Mouse (Mus musculus): ENCODE measurements around the gene Stxbp4. TPM values are rescaled to one million over a fixed set of nuclear protein-coding genes. Genes with fewer than 3 reads are reported as not detected.

The Stxbp4 gene
- polyA plus RNA-seq, 1 experiment from 2014 or later: 17.9 TPM

GRCm38 (mm10) chr11:90558359-90559047, 79.4 kb downstream of the Stxbp4 start:
- H3K4me2 ChIP-seq (ENCODE audit: low read depth, low read length): no peak overlapping the region
- DNase-seq (ENCODE audit: low spot score) (peak; percentile 27), ATAC-seq (ENCODE audit: low read depth) (no peak)
- peaks cover 4% of the 10 kb centered on the region; the same call in 1 of the 2 replicates for H3K36me3 ChIP-seq (ENCODE audit: control insufficient read depth, insufficient read depth, low read length)
- no peaks in the 10 kb centered on the region for H3K4me1 ChIP-seq (ENCODE audit: control insufficient read depth, insufficient read depth, low read length)
- 69% methylated on average over 9 of the region's 9 CpGs for WGBS
- no peak overlapping the region for H3K27ac ChIP-seq (replicated peaks; ENCODE audit: low read depth, low read length)
- no peak overlapping the region for H3K4me3 ChIP-seq (ENCODE audit: low read depth, low read length)
- H3K9ac ChIP-seq (ENCODE audit: low read depth, low read length): no peak overlapping the region
- no peaks in the 10 kb centered on the region for H3K9me3 ChIP-seq (ENCODE audit: control insufficient read depth, low read length)
- H3K27me3 ChIP-seq (replicated peaks; ENCODE audit: control insufficient read depth, insufficient read depth, low read length): no peaks in the 10 kb centered on the region

GRCm38 (mm10) chr11:90556517-90556916, 81.4 kb downstream of the Stxbp4 start:
- Histone ChIP-seq H3K27ac (replicated peaks; ENCODE audit: low read depth, low read length) (no peak overlapping the region), H3K4me1 (ENCODE audit: control insufficient read depth, insufficient read depth, low read length) (no peaks in the 10 kb centered on the region), H3K4me3 (ENCODE audit: low read depth, low read length) (no peak overlapping the region), H3K9me3 (ENCODE audit: control insufficient read depth, low read length) (no peaks in the 10 kb centered on the region), H3K9ac (ENCODE audit: low read depth, low read length) (no peak overlapping the region), H3K36me3 (ENCODE audit: control insufficient read depth, insufficient read depth, low read length) (peaks cover 4% of the 10 kb centered on the region; the same call in 1 of the 2 replicates), H3K27me3 (replicated peaks; ENCODE audit: control insufficient read depth, insufficient read depth, low read length) (no peaks in the 10 kb centered on the region), H3K4me2 (ENCODE audit: low read depth, low read length) (no peak overlapping the region)
- WGBS: 72% methylated on average over 4 of the region's 4 CpGs
- no peak for ATAC-seq (ENCODE audit: low read depth)
- no peak for DNase-seq (ENCODE audit: low spot score)

- no peak overlapping the region for H3K4me2 ChIP-seq (ENCODE audit: low read depth, low read length)
- WGBS: 60% methylated on average over 5 of the region's 5 CpGs
- H3K4me1 ChIP-seq (ENCODE audit: control insufficient read depth, insufficient read depth, low read length): no peaks in the 10 kb centered on the region
- no peak for ATAC-seq (ENCODE audit: low read depth)
- H3K36me3 ChIP-seq (ENCODE audit: control insufficient read depth, insufficient read depth, low read length): no peaks in the 10 kb centered on the region
- H3K9me3 ChIP-seq (ENCODE audit: control insufficient read depth, low read length): no peaks in the 10 kb centered on the region
- H3K27me3 ChIP-seq (replicated peaks; ENCODE audit: control insufficient read depth, insufficient read depth, low read length): no peaks in the 10 kb centered on the region
- H3K4me3 ChIP-seq (ENCODE audit: low read depth, low read length): no peak overlapping the region
- DNase-seq (ENCODE audit: low spot score): no peak
- H3K9ac ChIP-seq (ENCODE audit: low read depth, low read length): no peak overlapping the region
- no peak overlapping the region for H3K27ac ChIP-seq (replicated peaks; ENCODE audit: low read depth, low read length)
These were observed 83.9 kb downstream of the Stxbp4 start for GRCm38 (mm10) chr11:90553963-90554362.

GRCm38 (mm10) chr11:90552303-90553201, 85.3 kb downstream of the Stxbp4 start:
- Histone ChIP-seq H3K4me3 (ENCODE audit: low read depth, low read length) (no peak overlapping the region), H3K36me3 (ENCODE audit: control insufficient read depth, insufficient read depth, low read length) (0 out of 2 replicates have a peak, but pooled peaks cover 4% of the 10 kb centered on the region), H3K9ac (ENCODE audit: low read depth, low read length) (no peak overlapping the region), H3K27ac (replicated peaks; ENCODE audit: low read depth, low read length) (no peak overlapping the region), H3K9me3 (ENCODE audit: control insufficient read depth, low read length) (no peaks in the 10 kb centered on the region), H3K4me2 (ENCODE audit: low read depth, low read length) (no peak overlapping the region), H3K4me1 (ENCODE audit: control insufficient read depth, insufficient read depth, low read length) (peaks cover 3% of the 10 kb centered on the region; the same call in 1 of the 2 replicates), H3K27me3 (replicated peaks; ENCODE audit: control insufficient read depth, insufficient read depth, low read length) (no peaks in the 10 kb centered on the region)
- 77% methylated on average over 18 of the region's 18 CpGs for WGBS
- ATAC-seq (ENCODE audit: low read depth) (no peak), DNase-seq (ENCODE audit: low spot score) (no peak)

DNA sequence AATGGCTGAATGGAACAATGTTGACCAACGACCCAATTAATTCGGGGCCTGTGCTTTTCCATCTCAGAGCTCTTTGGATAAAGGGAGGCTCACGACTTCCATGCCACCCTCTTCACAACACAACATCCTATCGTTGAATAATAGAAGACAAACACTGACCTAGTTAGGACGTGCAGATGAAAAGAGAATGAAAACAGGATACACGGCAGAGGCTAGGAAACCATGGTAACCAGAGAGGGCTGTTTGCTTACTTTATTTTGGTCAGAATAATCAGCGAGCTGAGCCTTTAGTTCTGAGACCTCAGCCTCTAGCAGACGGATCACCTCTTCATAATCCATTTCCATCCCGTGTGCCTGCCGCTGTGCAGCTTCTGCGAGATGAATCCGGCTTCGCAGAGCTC, 89.3 kb downstream of the Stxbp4 start:
- Histone ChIP-seq H3K27me3 (replicated peaks; ENCODE audit: control insufficient read depth, insufficient read depth, low read length) (no peaks in the 10 kb centered on the region), H3K4me1 (ENCODE audit: control insufficient read depth, insufficient read depth, low read length) (peaks cover 3% of the 10 kb centered on the region; the same call in 1 of the 2 replicates), H3K9me3 (ENCODE audit: control insufficient read depth, low read length) (peaks cover 4% of the 10 kb centered on the region; the same call in 1 of the 2 replicates), H3K9ac (ENCODE audit: low read depth, low read length) (no peak overlapping the region), H3K36me3 (ENCODE audit: control insufficient read depth, insufficient read depth, low read length) (peaks cover 12% of the 10 kb centered on the region; the same call in 1 of the 2 replicates), H3K4me2 (ENCODE audit: low read depth, low read length) (no peak overlapping the region), H3K27ac (replicated peaks; ENCODE audit: low read depth, low read length) (no peak overlapping the region; the same call in 1 of the 2 replicates), H3K4me3 (ENCODE audit: low read depth, low read length) (no peak overlapping the region)
- WGBS: 40% methylated on average over 13 of the region's 13 CpGs
- ATAC-seq (ENCODE audit: low read depth) (peak; percentile 41; the same call in 1 of the 2 replicates), DNase-seq (ENCODE audit: low spot score) (peak; percentile 56)

DNA sequence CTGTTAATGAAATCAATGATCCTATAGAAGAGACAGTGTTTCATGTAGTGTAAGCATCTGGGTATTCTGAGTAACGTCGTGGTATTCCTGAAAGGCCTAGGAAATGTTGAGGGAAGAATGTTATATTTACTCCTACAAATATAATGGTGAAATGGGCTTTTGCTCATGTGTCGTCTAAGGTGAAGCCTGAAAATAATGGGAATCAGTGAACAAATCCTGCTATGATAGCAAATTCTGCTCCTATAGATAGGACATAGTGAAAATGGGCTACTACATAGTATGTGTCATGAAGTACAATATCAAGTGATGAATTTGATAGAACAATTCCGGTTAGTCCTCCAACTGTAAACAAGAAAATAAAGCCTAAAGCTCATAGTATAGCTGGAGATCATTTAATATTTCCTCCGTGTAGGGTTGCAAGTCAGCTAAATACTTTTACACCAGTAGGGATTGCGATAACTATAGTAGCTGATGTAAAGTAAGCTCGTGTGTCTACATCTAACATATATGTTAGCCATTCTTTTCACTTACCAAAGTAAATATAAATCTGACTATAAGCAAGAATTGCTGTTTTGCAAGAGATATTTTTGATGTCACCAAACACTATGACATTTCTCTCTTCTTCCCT, 99.1 kb downstream of the Stxbp4 start:
- H3K4me2 ChIP-seq (ENCODE audit: low read depth, low read length): no peak overlapping the region
- no peaks in the 10 kb centered on the region for H3K27me3 ChIP-seq (replicated peaks; ENCODE audit: control insufficient read depth, insufficient read depth, low read length)
- no peaks in the 10 kb centered on the region for H3K4me1 ChIP-seq (ENCODE audit: control insufficient read depth, insufficient read depth, low read length)
- ATAC-seq (ENCODE audit: low read depth): no peak
- H3K9me3 ChIP-seq (ENCODE audit: control insufficient read depth, low read length): no peaks in the 10 kb centered on the region
- WGBS: 96% methylated on average over 7 of the region's 7 CpGs
- DNase-seq (ENCODE audit: low spot score): no peak
- H3K4me3 ChIP-seq (ENCODE audit: low read depth, low read length): no peak overlapping the region
- peaks cover 30% of the 10 kb centered on the region for H3K36me3 ChIP-seq (ENCODE audit: control insufficient read depth, insufficient read depth, low read length)
- H3K27ac ChIP-seq (replicated peaks; ENCODE audit: low read depth, low read length): no peak overlapping the region
- H3K9ac ChIP-seq (ENCODE audit: low read depth, low read length): no peak overlapping the region

- no peak for DNase-seq (ENCODE audit: low spot score)
- Histone ChIP-seq H3K27me3 (replicated peaks; ENCODE audit: control insufficient read depth, insufficient read depth, low read length) (no peaks in the 10 kb centered on the region), H3K36me3 (ENCODE audit: control insufficient read depth, insufficient read depth, low read length) (peaks cover 22% of the 10 kb centered on the region), H3K4me2 (ENCODE audit: low read depth, low read length) (no peak overlapping the region), H3K4me1 (ENCODE audit: control insufficient read depth, insufficient read depth, low read length) (no peaks in the 10 kb centered on the region), H3K27ac (replicated peaks; ENCODE audit: low read depth, low read length) (no peak overlapping the region), H3K9me3 (ENCODE audit: control insufficient read depth, low read length) (peaks cover 4% of the 10 kb centered on the region), H3K9ac (ENCODE audit: low read depth, low read length) (no peak overlapping the region), H3K4me3 (ENCODE audit: low read depth, low read length) (no peak overlapping the region)
- 72% methylated on average over 2 of the region's 2 CpGs for WGBS
- no peak for ATAC-seq (ENCODE audit: low read depth)
These were observed 112.6 kb downstream of the Stxbp4 start for GRCm38 (mm10) chr11:90525311-90525710.

DNA sequence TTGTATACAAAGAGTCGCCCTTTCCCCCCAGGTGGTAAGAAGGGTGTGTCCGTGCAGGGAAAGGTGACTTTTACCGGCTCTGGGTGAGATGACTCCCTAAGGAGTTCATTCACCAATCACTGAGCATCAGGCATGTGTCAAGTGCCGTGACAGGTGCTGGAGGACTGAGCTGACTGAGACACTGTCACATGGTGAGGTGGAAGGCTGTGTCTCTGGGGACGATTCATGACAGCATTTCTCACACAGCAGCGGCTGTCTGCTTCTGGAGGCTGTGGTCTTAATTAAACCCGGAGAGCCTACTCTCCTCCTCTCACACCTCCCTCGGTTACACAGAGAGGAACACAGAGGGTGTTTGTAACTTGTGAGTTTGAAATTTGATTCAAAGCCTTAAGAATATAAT, 116.8 kb downstream of the Stxbp4 start:
- H3K27me3 ChIP-seq (replicated peaks; ENCODE audit: control insufficient read depth, insufficient read depth, low read length): no peaks in the 10 kb centered on the region
- DNase-seq (ENCODE audit: low spot score) (peak; percentile 55), ATAC-seq (ENCODE audit: low read depth) (peak; percentile 62; the same call in 1 of the 2 replicates)
- no peak overlapping the region for H3K4me2 ChIP-seq (ENCODE audit: low read depth, low read length)
- no peak overlapping the region for H3K9ac ChIP-seq (ENCODE audit: low read depth, low read length)
- peaks cover 14% of the 10 kb centered on the region for H3K36me3 ChIP-seq (ENCODE audit: control insufficient read depth, insufficient read depth, low read length)
- 56% methylated on average over 8 of the region's 8 CpGs for WGBS
- H3K27ac ChIP-seq (replicated peaks; ENCODE audit: low read depth, low read length): no peak overlapping the region
- no peaks in the 10 kb centered on the region for H3K9me3 ChIP-seq (ENCODE audit: control insufficient read depth, low read length)
- H3K4me3 ChIP-seq (ENCODE audit: low read depth, low read length): no peak overlapping the region
- H3K4me1 ChIP-seq (ENCODE audit: control insufficient read depth, insufficient read depth, low read length): no peaks in the 10 kb centered on the region

Data from embryonic facial prominence, embryonic 14.5 days (tissue).